8 mouse cellular contexts compared by ENCODE assay signal in the genomic region with DNA sequence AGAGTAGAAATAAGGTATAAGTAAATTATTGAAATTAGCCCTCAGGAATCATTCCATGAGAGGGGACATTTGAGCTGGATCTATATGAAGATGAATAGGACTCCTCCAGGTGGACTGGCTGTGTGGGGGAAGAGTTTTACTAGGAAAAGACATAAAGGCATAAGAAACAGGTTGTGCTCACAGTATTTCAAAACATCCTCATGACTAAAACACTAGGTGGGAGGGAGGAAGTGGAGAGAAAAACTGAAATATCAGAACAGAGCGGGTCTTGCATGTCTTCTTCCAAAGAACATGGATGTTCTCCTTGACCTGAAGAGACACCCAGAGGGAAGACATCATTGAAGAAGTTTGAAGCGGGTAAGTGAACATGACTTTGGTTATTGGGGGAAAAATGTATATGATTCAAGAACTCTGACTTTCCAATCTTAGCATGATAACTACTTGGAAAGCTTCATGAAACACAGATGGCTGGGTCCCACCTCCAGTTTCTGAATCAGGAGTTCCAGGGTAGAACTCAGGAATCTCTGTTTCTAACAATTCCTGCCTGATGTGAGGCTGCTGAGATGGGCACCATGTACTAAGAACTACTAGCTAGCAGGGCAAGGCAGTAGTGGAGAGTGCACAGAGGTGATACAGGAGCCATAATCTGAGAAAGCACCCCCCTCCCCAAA.
"Had no signal": no experiment of that assay in that cellular context is flagged by ENCODE, and none has a peak within 500 bp of the region (broad histone marks: within the 10 kb centered on the region; RNA-seq: fewer than 3 reads in every experiment).

No protein-coding gene starts in this region.

- DNase-seq: kidney, adult 8-10 months; kidney, postnatal 25 days; layer of hippocampus, adult 9-11 months; liver; liver, embryonic 13.5 days; liver, postnatal 0 days; spleen, adult 18-20 months; thymus, postnatal 4 days had no signal
